Mouse (Mus musculus) heart, adult 9 months (tissue): ENCODE data around the gene Thrap3.
"Not testable (repeated sequence)": the region's sequence is repeated elsewhere in the genome, so short reads cannot be mapped to it uniquely, and the experiment has no call there.

Source experiments
- DNase-seq, 2 experiments: peaks; one replicate each; pipeline ENCODE4 v3.0.0; 2022; ENCODE audit warnings: low spot score in 2 of 2

Gene Thrap3

GRCm38 (mm10) chr4:126166084-126166483 lies 36.5 kb downstream of the Thrap3 start:
- DNase-seq, result peak in 1 of 2 experiments; percentile 64

- DNase-seq, result not testable (repeated sequence)
These were observed 37.5 kb downstream of the Thrap3 start for GRCm38 (mm10) chr4:126165092-126165491.

- DNase-seq, result no peak
These were observed 38.9 kb downstream of the Thrap3 start for GRCm38 (mm10) chr4:126163685-126164084.

- peak in 1 of 2 experiments; percentile 47 for DNase-seq
These were observed 39.4 kb downstream of the Thrap3 start, which contains the start of gene Sh3d21 for GRCm38 (mm10) chr4:126163067-126163659. Gene Sh3d21, minus strand, starts transcription at chr4:126163491.

GRCm38 (mm10) chr4:126162544-126163066 lies 40.0 kb downstream of the Thrap3 start:
- DNase-seq, result peak; percentile 94 to 95

- no peak for DNase-seq
These were observed 40.6 kb downstream of the Thrap3 start for GRCm38 (mm10) chr4:126161986-126162385.

GRCm38 (mm10) chr4:126161456-126161855 lies 41.1 kb downstream of the Thrap3 start:
- DNase-seq, result no peak

GRCm38 (mm10) chr4:126160981-126161380 lies 41.6 kb downstream of the Thrap3 start:
- no peak for DNase-seq

GRCm38 (mm10) chr4:126159455-126159854 lies 43.1 kb downstream of the Thrap3 start:
- no peak for DNase-seq

GRCm38 (mm10) chr4:126157562-126157961 lies 45.0 kb downstream of the Thrap3 start:
- DNase-seq, result no peak

GRCm38 (mm10) chr4:126156617-126157016 lies 45.9 kb downstream of the Thrap3 start:
- DNase-seq, result no peak

GRCm38 (mm10) chr4:126155869-126156268 lies 46.7 kb downstream of the Thrap3 start:
- DNase-seq, result no peak

- no peak for DNase-seq
These were observed 47.4 kb downstream of the Thrap3 start for GRCm38 (mm10) chr4:126155183-126155582.

GRCm38 (mm10) chr4:126152864-126153263 lies 49.7 kb downstream of the Thrap3 start:
- DNase-seq, result no peak

GRCm38 (mm10) chr4:126151701-126152440 lies 50.7 kb downstream of the Thrap3 start:
- no peak for DNase-seq

- no peak for DNase-seq
These were observed 51.6 kb downstream of the Thrap3 start for GRCm38 (mm10) chr4:126150949-126151320.

GRCm38 (mm10) chr4:126150297-126150948 lies 52.1 kb downstream of the Thrap3 start:
- peak; percentile 88 to 89 for DNase-seq

- DNase-seq, result no peak
These were observed 52.8 kb downstream of the Thrap3 start for GRCm38 (mm10) chr4:126149798-126150197.

- DNase-seq, result peak in 1 of 2 experiments; percentile 47
These were observed 53.4 kb downstream of the Thrap3 start for GRCm38 (mm10) chr4:126149041-126149676.

GRCm38 (mm10) chr4:126148161-126148961 lies 54.2 kb downstream of the Thrap3 start:
- peak; percentile 79 to 85 for DNase-seq

- peak; percentile 75 to 80 for DNase-seq
These were observed 54.9 kb downstream of the Thrap3 start, which contains the start of gene Eva1b for GRCm38 (mm10) chr4:126147533-126148160. Gene Eva1b, plus strand, starts transcription at chr4:126147744.
